Mouse (Mus musculus) MEL (cell line): ENCODE results near the gene Fgfr2.

Source experiments
- CHD2 ChIP-seq: IDR thresholded peaks from 2 replicates; pipeline ENCODE4 v1.6.1; 2011; ENCODE audit warnings: low read length, improper control_type of control experiment
- CTCF ChIP-seq, 3 experiments: IDR thresholded peaks in 2 of 3; conservative IDR thresholded peaks in 1 of 3; 2 replicates each; pipeline ENCODE4 v1.5.1; 2011 to 2012; ENCODE audit warnings: low read length in 3 of 3, low read depth in 2 of 3, mild to moderate bottlenecking in 2 of 3, improper control_type of control experiment in 1 of 3, inconsistent platforms in 1 of 3, mixed read lengths in 1 of 3, moderate library complexity in 1 of 3; ENCODE audit not compliant: control insufficient read depth in 1 of 3, insufficient read depth in 1 of 3, poor library complexity in 1 of 3, severe bottlenecking in 1 of 3
- EP300 ChIP-seq, 2 experiments: IDR thresholded peaks; 2 replicates each; pipeline ENCODE4 v1.6.1; 2011; ENCODE audit warnings: improper control_type of control experiment in 2 of 2, low read length in 2 of 2, low read depth in 1 of 2, mild to moderate bottlenecking in 1 of 2
- GATA1 ChIP-seq: IDR thresholded peaks from 2 replicates; pipeline ENCODE4 v1.6.1; 2011; ENCODE audit warnings: low read depth, low read length, improper control_type of control experiment
- KAT2A ChIP-seq: conservative IDR thresholded peaks from 2 replicates; pipeline ENCODE4 v1.6.1; 2012; ENCODE audit warnings: low read depth, low read length, improper control_type of control experiment, inconsistent platforms
- MAFK ChIP-seq: IDR thresholded peaks from 2 replicates; pipeline ENCODE4 v1.6.1; 2011; ENCODE audit warnings: low read depth, mild to moderate bottlenecking, low read length, improper control_type of control experiment, borderline replicate concordance
- MAZ ChIP-seq: IDR thresholded peaks from 2 replicates; pipeline ENCODE4 v1.6.1; 2012; ENCODE audit warnings: low read depth, mild to moderate bottlenecking, inconsistent platforms, low read length, improper control_type of control experiment
- MXI1 ChIP-seq: IDR thresholded peaks from 2 replicates; pipeline ENCODE4 v1.6.1; 2011; ENCODE audit warnings: mild to moderate bottlenecking, low read depth, low read length, improper control_type of control experiment
- POLR2A ChIP-seq, 2 experiments: IDR thresholded peaks; 2 replicates each; pipeline ENCODE4 v1.6.1; 2011 to 2012; ENCODE audit warnings: low read length in 2 of 2, mild to moderate bottlenecking in 2 of 2, control low read depth in 1 of 2, improper control_type of control experiment in 1 of 2, low read depth in 1 of 2, moderate library complexity in 1 of 2; ENCODE audit not compliant: control insufficient read depth in 1 of 2, insufficient read depth in 1 of 2, poor library complexity in 1 of 2
- RAD21 ChIP-seq: IDR thresholded peaks from 2 replicates; pipeline ENCODE4 v1.6.1; 2011; ENCODE audit warnings: mild to moderate bottlenecking, low read depth, low read length, improper control_type of control experiment
- TBP ChIP-seq: IDR thresholded peaks from 2 replicates; pipeline ENCODE4 v1.8.0; 2011; ENCODE audit warnings: low read depth, low read length, improper control_type of control experiment
- USF1 ChIP-seq: IDR thresholded peaks from 2 replicates; pipeline ENCODE4 v1.6.1; 2014; ENCODE audit warnings: low read depth, mild to moderate bottlenecking, inconsistent platforms, low read length, improper control_type of control experiment, moderate library complexity
- ZC3H11A ChIP-seq: IDR thresholded peaks from 2 replicates; pipeline ENCODE4 v1.6.1; 2012; ENCODE audit warnings: low read depth, mild to moderate bottlenecking, inconsistent platforms, low read length, improper control_type of control experiment

DNA sequence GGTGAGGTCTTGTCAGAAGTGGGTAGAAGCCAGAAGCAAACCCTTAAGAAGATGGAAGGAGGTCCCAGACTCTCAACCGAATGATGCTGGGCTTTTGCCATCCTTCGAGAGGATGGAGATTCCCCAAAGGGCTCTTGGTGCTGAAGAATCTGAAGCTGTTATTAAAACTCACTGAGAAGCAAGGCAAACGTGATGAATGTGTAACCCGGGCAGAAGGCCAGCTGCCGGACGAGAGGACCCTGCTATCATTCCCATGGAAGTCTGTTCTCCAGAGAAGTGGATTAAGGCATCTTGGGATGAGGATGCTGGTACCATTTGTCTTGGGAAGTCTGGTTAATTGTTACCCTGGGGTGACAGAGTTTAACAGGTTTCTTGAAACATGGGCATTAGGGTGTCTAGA is 2960.4 kb downstream of the Fgfr2 start:
- TF ChIP-seq RAD21 (no peak), TBP (no peak), CTCF (IDR thresholded peaks at IDR 0.05 in 2 of 3, conservative IDR thresholded peaks at IDR 0.05 in 1 of 3; ENCODE audit: control insufficient read depth in 1 of 3, insufficient read depth in 1 of 3, low read depth in 2 of 3, low read length in 3 of 3, poor library complexity in 1 of 3, severe bottlenecking in 1 of 3) (no peak), POLR2A (IDR thresholded peaks at IDR 0.05; ENCODE audit: control insufficient read depth in 1 of 2, insufficient read depth in 1 of 2, low read depth in 1 of 2, low read length in 2 of 2, poor library complexity in 1 of 2) (no peak), GATA1 (no peak), USF1 (no peak), KAT2A (no peak), EP300 (IDR thresholded peaks at IDR 0.05; ENCODE audit: low read depth in 1 of 2, low read length in 2 of 2) (no peak), CHD2 (no peak), MAFK (no peak), ZC3H11A (no peak), MXI1 (no peak), MAZ (no peak)
